Mouse (Mus musculus) left cerebral cortex, adult 6 months (tissue): Measurements from ENCODE around the gene Slc8b1. TPM values are rescaled to one million over a fixed set of nuclear protein-coding genes. Genes with fewer than 3 reads are reported as not detected.

Experiments used
- long read RNA-seq, 2 experiments: library from polyadenylated mRNA; unstranded; transcript quantifications; one replicate each; pipeline ENCODE4 v2.0.0; 2019 to 2020
- polyA plus RNA-seq: library from polyadenylated mRNA; unstranded; fragments of <200 nt; fragmentation: Nextera tagmentation; gene quantifications from 2 replicates; pipeline ENCODE4 v1.2.3, GENCODE M21; 2021

Gene Slc8b1
- polyA plus RNA-seq = 2.6 and 4.2 TPM in 2 replicates
- long read RNA-seq, experiment 1, transcript Slc8b1-201 (16 exons, 2,898 nt) = major isoform, 17 of 32 reads
- long read RNA-seq, experiment 1, transcript Slc8b1-202 (14 exons, 2,661 nt) = minor isoform, 5 of 32 reads
- long read RNA-seq, experiment 1, partial matches to known transcripts = 0 of 32 reads
- long read RNA-seq, experiment 1, other reads (novel, unspliced or antisense) = 8 of 32 reads
- long read RNA-seq, experiment 2, partial matches to known transcripts = 2 of 3 reads
- long read RNA-seq, experiment 2, other reads (novel, unspliced or antisense) = 0 of 3 reads

GRCm38 (mm10) chr5:120510982-120511642 lies at the start of gene Slc8b1:
Gene Slc8b1, plus strand, starts transcription at chr5:120511168.

GRCm38 (mm10) chr5:120472770-120473169 lies 38.2 kb upstream of the Slc8b1 start, which contains the start of gene Sdsl:
Gene Sdsl, minus strand, starts transcription at chr5:120472810.

GRCm38 (mm10) chr5:120476296-120476695 lies 34.7 kb upstream of the Slc8b1 start, which contains the start of gene Sds:
Gene Sds, plus strand, starts transcription at chr5:120476526.

GRCm38 (mm10) chr5:120503144-120503795 lies 7.7 kb upstream of the Slc8b1 start, which contains the start of gene Plbd2:
Gene Plbd2, minus strand, starts transcription at chr5:120503625.

Other genes starting within 250 kb of the Slc8b1 start
- not detected in 2 replicates for gene Lhx5, start 79.5 kb upstream of the Slc8b1 start, polyA plus RNA-seq
- 9.4 and 12.7 TPM in 2 replicates for gene Sdsl, start 38.4 kb upstream of the Slc8b1 start, polyA plus RNA-seq
- 0.30 and 0.61 TPM in 2 replicates for gene Sds, start 34.6 kb upstream of the Slc8b1 start, polyA plus RNA-seq
- gene Plbd2, start 7.5 kb upstream of the Slc8b1 start, polyA plus RNA-seq = 15.8 and 29.7 TPM in 2 replicates
- gene Tpcn1, start 77.5 kb downstream of the Slc8b1 start, polyA plus RNA-seq = 12.0 and 18.5 TPM in 2 replicates
- gene Iqcd, start 77.8 kb downstream of the Slc8b1 start, polyA plus RNA-seq = 0.56 and 0.75 TPM in 2 replicates
- gene Rita1, start 101.4 kb downstream of the Slc8b1 start, polyA plus RNA-seq = 24.2 and 29.9 TPM in 2 replicates
- 17.3 and 18.3 TPM in 2 replicates for gene Ddx54, start 101.6 kb downstream of the Slc8b1 start, polyA plus RNA-seq
- not detected in 2 replicates for gene Cfap73, start 123.1 kb downstream of the Slc8b1 start, polyA plus RNA-seq
- 39.3 and 44.9 TPM in 2 replicates for gene Rasal1, start 137.6 kb downstream of the Slc8b1 start, polyA plus RNA-seq
- gene Dtx1, start 200.8 kb downstream of the Slc8b1 start, polyA plus RNA-seq = 20.8 and 24.2 TPM in 2 replicates
- gene Oas2, start 238.7 kb downstream of the Slc8b1 start, polyA plus RNA-seq = 0.06 and 0.13 TPM in 2 replicates